Mouse (Mus musculus) megakaryocyte progenitor cell, adult 5-6 weeks (primary cell): ENCODE results near the gene Polr2e. TPM values are rescaled to one million over a fixed set of nuclear protein-coding genes. Genes with fewer than 3 reads are reported as not detected.
A peak's percentile ranks its signal among the peaks of the same experiment; 100 is the strongest.
"Not testable (repeated sequence)": the region's sequence is repeated elsewhere in the genome, so short reads cannot be mapped to it uniquely, and the experiment has no call there.

ENCODE experiments used
- ATAC-seq: replicated peaks from 2 replicates; pipeline ENCODE4 v1.8.0; 2016; ENCODE audit warnings: mild to moderate bottlenecking, moderate TSS enrichment, inconsistent platforms; ENCODE audit not compliant: poor library complexity
- total RNA-seq, 2 experiments: library from RNA; stranded (forward) in 1 of 2; stranded (reverse) in 1 of 2; fragments of 157-497, 149-512 nt in 1 of 2; fragments of 200-1000 nt in 1 of 2; gene quantifications; 2 replicates each; pipeline versions ENCODE4 v1.2.3 to v1.2.4; 2015 to 2017

Gene Polr2e
- total RNA-seq, 2 experiments from 2014 or later, result 89.9 to 99.5 TPM

DNA sequence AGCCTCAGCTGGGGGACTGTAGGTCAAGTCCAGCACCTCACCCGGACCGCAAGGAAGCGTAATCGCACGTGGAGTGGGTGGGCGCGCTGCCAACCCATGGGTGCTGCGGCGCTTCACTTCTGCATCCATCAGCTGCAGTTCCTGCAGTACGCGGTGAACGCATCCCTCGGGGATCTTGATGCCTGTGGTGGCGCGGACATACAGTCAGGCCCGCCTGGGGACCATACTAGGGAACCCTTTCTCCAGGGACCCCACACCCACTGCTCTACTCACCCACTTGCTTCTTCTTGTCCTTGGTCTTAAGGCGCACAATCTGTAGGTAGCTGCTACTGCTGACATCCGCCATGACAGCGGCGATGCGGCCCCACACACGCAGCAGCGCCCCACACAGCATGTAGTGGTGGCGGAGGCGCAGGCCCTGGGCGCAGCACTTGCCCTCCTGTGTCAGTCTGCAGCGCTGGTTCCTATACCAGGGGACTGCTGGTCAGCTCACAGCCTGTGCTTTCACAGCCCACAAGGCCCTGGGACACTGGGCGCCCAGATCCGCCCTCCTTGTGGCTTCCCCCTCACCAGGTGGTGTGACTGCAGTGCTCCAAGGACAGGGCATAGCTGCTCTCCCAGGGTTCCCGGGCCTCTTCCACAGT, 18.2 kb upstream of the Polr2e start:
- ATAC-seq, result no peak

DNA sequence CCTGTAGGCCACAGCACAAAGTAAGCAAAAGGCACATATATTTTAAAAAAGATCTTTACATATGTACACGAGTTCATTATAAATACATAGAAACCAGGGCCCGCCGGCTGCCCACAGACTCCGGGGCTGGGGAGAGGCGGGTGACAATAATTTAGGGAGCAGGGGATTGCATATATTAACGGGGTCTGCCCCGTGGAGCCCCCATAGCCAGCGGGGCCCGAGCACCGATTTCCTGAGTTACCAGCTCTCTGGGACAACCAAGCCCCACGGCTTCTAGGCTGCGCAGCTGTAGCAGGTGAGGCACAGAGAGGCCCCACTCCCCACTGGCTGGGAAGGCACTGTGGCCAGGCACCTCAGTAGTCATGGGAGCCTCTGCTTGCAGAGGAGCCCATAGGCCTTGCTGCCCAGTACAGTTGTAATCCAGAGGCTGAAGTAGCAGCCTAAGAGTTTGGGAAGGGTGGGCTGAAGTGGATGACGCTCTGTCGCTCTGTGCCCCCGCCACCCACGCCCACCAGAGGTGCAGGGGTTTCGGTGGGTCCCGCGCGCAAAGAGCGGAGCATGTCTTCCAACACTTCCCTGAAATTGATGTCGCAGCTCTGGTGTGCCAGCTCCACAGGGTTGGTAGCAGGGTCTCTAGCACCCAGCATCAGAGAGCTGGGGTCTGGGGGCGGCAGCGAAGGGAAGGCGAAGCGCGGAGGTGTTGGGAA, 17.5 kb upstream of the Polr2e start:
- ATAC-seq, result no peak

DNA sequence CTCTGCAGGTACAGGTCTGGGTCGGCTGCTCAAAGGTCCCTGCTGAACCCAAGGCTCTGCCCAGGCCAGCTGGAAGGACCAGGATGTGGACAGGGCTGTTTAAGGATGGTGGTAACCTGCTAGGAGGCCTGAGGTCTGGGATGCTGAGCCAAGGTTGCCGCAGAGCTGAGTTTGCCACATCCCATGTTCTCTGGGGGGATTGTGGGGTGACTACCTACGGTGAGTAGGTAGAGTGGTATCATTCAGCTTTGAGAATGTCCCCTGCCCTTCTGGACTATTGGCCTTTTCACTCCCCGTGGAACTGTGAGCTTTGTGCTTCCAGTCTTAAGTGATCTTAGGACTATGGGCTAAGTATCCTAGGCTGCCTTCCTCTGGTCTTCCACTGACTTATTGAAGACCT, 16.9 kb upstream of the Polr2e start:
- ATAC-seq, result no peak

DNA sequence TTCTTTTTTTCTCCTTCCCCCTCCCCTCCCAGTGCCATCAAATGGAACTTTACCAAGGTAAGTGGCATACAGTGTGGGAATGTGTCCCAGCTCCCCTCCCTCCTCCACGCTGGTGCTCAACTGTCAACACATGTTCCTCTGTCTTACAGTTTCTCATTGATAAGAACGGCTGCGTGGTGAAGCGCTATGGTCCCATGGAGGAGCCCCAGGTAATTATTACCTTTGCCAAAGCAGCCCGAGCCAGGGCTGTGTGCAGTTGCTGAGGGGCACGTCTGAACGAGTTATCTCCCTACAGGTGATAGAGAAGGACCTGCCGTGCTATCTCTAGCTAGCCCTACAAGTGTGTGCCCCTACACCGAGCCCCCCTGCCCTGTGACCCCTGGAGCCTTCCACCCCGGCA, 16.3 kb upstream of the Polr2e start:
- no peak for ATAC-seq

DNA sequence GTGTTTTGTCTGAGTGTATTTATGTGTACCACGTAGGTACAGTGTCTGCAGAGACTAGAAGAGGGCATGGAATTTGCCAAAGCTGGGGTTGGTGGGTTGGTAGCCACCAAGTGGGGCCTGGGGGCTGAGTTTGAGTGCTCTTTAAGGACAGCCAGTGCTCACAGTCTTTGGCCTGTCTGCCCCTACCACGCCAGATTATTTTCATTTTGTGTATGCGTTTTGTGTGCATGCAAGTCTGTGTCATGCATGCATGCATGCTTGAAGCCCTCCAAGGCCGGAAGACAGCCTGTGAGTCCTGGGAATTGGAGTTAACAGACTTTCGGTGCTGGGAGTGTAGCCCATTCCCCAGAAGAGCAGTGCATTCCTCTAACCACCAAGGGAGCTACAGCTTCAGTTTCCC, 15.8 kb upstream of the Polr2e start:
- ATAC-seq, result no peak

DNA sequence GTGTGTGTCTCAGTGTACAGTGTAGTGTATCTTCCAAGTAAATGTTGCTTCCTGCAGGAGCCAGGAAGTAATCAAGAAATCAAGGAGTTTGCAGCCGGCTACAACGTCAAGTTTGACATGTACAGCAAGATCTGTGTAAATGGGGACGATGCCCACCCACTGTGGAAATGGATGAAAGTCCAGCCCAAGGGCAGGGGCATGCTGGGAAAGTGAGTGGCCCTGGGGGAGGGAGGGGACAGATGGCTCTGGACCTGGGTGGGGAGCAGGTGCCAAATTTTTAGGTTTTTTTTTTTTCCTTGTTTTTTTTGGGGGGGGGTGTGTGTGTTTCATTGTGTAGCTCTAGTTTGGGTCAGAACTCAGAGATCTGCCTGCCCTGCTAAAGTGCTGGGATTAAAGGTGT, 15.3 kb upstream of the Polr2e start:
- not testable (repeated sequence) for ATAC-seq

DNA sequence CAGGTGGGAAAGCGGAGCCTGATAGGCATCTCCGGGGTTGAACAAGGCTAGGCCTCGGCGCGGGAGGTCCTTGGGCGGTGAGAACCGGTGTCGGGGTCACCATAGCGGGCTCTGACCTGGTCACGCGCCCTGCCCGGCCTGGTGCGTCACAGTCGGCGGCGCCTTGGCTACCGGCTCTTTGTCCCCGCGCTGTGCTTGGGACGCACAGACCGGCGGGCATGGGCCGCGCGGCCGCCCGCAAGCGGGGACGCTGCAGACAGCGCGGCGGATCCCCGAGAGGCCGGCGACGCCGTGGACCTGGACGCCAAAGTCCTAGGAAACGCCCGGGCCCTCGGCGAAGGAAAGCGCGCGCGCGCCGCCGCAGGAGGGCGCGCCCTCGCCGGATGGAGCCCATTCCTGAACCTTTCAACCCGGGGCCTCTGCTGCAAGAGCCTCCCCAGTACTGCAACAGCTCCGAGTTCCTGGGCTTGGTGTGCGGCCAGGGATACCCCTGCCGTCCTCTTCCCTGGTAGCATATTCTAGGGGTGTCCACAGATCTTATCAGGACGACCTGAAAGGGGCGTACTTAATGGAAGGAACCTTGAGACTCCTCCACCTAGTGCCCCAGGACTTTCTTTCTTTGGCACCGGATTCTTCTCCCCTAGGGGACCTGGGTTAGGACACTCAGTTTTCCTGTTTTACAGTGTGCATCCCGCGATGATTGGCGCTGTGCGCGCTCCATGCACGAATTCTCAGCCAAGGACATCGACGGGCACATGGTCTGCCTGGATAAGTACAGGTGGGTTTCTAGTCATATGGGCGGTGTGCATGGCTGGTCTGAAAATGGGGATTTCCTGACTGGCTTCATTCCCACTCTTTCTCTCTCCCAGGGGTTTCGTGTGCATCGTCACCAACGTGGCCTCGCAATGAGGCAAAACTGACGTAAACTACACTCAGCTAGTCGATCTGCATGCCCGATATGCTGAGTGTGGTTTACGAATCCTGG, 14.5 kb upstream of the Polr2e start:
- ATAC-seq, result peak; percentile 12

DNA sequence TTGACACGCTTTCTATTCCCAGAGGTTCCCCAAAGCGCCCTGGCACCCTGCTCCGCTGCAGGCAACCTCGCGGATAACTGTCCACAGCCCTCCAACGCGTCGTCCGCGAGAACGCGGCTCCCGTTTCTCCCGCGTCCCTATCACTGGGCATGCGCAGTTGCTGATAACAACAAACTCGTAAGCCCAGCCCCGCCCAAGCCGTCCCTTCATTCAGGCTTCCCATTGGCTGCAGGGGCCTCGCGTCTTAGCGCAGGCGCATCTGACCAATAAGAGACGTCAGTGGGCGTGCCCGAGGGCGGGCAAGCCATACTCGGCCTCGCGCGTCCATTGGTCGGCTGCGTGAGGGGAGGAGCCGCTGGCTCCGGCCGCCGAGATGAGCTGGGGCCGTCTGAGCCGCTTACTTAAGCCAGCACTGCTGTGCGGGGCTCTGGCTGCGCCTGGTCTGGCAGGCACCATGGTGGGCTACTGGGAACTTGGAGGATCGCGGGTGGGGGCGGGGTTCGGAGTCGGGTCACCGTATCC, 13.7 kb upstream of the Polr2e start:
- ATAC-seq, result peak; percentile 86

DNA sequence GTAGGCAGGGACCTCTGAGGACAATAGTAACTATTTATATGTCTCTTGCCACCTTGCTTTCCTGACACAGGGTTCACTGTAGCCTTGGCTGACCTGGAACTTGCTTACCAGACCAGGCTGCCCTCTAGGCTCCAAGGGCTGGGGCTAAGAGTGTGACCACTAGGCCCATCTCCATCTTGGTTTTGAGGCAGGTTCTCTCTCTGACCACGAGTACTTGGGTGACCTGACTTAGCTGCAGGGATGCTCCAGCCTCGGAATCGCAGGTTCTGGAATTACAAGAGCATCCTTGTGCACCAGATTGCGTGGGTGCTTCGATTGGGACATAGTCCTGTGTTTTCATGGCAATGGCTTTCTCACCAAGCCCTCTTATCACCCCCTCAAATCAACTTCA, 12.8 kb upstream of the Polr2e start:
- ATAC-seq, result no peak

DNA sequence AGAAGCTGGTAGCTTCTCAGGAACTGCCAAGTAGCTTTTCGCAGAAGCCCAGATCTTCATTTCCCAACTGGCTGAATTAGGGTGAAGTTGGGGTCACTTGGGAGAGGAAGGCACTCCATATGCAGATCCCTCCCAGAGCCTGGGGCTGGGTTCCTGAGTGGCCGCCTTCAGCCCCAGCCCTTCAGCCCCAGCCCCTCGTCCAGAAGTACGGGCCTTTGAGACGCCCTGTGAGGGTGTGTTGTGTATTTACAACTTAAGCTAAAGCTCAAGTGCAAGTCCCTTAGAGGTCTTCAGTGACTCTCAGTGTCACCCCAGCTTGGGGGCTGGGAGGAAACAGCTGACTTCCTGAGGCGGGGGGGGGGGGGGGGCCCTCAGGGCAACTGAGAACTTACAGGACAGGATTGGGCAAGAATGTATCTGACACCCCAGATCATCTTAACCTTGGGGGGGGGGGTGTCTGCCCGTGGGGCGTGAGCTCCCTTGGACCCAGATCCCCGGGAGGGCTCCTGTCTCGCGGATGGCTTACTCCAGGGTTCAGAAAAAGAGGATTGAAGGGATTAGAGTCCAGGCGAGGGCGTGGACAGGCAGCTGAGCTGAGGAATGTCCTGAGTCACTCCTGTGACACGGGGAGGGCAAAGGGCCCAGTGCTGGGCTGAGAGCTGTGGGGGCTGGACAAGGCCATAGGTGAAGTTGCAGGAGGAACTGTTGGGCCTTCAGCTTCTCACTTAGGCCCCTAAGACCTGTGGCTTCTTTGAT, 12.2 kb upstream of the Polr2e start:
- ATAC-seq, result 0 out of 2 replicates have a peak, but pooled peaks have one; percentile 2

DNA sequence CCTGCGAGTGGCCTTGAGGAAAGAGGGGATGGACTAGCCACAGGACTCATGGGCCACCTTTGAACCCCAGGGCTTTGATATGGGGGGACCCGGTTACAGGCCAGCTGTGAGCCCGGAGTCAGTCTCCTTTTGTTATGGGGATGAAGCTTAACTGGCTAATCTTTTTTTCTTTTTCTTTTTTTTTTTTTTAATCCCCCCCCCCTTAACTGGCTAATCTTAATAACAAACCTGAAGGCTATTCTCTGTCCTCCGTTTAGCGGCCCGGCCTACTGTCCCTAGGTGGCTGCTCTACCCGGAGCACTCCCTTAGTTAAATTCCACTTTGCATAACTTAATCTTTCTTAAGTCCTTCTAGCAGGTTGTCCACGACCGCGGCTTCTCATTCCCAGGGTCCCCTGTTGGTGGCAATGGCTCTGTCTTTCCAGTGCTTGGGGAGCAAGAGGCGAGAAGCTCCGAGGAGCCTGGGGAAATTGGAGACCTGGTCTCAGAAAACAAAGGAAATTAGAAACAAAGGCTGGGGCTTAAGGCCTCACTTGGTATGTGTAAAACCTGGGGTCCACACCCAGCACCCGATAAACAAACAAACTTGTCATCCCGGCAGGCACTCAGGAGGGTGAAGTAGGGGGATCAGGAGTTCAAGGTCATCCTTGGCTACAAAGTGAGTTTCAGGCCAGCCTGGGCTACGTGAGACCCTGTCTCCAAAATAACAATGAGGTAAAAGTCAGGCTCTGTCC, 11.5 kb upstream of the Polr2e start:
- no peak for ATAC-seq

DNA sequence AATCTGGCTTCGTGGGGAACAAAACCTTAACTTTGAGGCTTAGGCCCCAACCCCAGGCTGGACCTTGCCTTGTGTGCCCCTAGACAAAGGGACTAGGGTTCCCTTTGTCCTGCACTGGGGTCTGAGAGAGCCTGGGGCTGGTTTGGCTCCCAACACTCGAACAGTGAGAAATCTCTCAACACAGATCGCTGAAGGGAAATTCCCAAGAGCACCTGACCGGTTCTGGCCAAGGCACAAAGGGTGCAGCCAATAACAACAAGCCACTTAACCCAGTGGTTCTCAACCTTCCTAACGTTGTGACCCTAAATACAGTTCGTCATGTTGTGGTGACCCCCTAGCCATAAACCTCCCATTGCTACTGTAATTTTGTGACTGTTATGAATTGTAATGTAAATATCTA, 10.6 kb upstream of the Polr2e start:
- no peak for ATAC-seq

DNA sequence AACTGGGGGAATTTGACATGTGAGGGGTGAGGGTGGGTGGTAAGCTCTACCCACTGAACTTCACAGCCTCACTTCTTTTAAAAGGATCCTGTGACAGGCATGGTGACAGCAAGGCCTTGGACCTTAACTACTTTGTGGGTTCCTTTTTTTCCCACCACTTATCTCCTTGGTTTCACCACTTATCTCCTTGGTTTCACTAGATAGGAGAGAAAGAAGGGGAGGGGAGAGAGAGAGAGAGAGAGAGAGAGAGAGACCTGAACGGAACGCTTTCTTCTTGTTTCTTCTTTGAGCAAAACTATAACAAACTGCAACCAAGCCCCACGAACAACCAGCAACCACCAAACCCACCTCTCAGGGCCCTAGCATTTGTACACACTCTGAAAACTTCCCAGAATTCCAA, 9.2 kb upstream of the Polr2e start:
- ATAC-seq, result no peak

DNA sequence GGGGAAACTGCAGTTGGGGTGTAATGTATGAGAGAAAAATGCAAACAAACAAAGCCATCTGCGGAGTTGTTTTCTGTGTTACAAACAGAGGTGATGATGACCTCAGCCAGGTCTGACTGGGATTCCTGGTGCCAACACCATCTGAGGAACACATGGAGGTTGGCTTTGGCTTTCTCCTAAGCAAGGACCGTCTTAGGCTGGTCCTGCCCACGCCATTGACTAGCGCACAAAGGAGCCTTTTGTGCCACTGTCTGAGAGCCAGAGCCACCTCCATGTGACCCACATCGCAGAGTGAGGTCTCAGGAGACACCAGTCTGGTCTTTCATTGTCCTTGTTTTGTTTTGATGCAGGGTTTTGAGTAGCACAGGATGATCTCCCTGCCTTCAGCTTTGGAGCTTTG, 8.8 kb upstream of the Polr2e start:
- no peak for ATAC-seq

DNA sequence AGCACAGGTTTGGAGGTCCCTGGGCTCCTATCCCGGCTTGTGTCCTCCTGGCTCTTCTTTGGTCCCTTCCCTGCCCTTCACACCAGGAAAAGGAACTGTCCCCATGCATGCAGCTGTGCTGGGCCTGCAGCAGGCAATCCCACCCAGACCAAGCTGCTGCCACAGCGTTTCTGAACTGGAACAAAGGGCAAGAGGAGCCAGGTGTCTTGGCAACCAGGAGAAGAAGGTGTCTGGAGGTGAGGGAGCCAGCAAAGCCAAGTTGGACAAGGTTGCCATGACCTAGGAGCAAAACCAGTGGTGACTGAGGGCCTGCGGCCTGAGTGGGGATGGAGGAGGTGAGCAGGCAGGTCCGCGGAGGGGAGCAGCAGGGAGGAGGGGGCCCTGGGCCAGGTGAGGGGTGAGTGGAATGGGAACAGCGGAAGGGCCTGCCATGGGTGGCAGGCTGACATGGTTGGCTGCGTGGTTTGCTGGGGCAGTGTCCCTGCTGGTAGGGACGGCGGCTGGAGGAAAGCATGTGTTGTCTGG, 7.5 kb upstream of the Polr2e start, which contains the start of gene Gpx4:
Gene Gpx4, plus strand, starts transcription at position 126 of the 525 bp plus-strand sequence.
- ATAC-seq, result no peak

DNA sequence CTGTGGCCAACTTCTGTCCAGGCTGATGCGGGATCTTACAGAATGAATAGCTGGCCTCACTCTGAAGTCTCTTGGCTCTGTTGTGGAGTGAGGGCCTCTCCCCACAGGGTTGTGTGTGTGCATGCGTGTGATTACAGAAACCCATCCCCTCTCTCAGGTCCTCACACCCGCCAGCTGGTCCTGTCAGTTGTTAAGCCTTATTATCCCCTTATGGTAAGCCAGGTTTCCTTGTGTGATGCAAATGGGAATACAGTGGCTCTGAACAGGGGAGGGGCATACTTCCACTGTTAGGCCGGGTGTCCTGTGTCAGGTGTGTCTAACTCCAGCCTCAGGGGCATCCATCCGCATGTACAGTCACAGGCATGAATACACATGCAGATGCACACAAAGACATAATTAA, 6.2 kb upstream of the Polr2e start:
- no peak for ATAC-seq

DNA sequence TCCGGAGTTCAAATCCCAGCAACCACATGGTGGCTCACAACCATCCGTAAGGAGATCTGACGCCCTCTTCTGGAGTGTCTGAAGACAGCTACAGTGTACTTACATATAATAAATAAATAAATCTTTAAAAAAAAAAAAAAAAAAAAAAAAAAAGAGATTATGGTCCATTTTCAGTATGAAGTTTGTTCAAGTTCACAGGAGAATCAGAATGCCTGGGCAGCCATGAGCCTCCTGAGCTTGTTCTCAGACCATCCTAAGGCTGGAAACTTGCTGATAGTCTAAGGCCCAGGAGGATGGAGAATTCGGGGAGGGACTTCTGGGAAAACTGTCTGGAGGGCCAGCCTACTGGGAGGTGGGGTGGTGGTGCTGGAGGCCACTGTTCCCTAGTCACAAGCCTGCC, 5.8 kb upstream of the Polr2e start:
- not testable (repeated sequence) for ATAC-seq

DNA sequence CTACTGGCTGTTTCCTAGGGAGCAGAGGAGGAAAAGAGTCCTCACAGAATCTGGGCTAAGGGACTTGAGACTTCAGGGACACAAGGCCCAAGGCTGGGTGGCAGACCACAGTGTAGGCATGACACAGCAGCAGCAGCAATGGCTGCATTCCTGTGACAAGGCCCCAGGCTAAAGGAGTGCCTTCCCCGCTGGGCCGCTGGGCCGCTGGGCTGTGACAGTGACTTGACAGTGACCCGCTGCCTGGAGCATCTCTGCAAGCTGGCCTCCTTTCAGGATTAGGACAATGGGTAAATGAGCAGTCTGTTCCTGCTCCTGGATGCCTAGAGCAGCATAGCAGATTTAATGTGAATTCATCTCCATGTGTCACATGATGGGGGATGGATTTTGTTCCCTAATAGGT, 4.5 kb upstream of the Polr2e start:
- ATAC-seq, result 0 out of 2 replicates have a peak, but pooled peaks have one; percentile 9

DNA sequence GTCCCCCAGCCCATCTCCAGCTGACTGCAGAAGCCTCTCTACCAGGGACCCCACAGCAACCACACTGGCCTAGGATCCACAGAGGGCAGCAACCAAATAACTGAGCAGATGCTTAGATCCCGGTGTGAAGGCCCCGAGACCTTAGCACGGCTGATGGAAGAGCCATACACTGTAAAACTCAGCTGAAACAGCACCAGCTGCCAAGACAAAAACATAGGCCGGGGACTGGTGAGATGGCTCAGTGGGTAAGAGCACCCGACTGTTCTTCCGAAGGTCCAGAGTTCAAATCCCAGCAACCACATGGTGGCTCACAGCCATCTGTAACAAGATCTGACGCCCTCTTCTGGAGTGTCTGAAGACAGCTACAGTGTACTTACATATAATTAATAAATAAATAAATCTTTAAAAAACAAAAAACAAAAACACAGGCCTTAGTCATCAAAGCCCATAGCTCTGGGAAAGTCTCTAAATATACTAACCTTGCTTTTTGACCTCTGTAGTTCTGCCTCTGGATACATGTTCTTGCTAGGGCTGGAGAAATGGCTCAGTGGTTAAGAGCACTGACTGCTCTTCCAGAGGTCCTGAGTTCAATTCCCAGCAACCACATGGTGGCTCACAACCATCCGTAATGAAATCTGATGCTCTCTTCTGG, 1.9 kb upstream of the Polr2e start:
- ATAC-seq, result not testable (repeated sequence)
